Mouse (Mus musculus) kidney, embryonic 15.5 days (tissue): ENCODE results near the gene Stac3. TPM values are rescaled to one million over a fixed set of nuclear protein-coding genes. Genes with fewer than 3 reads are reported as not detected.
A peak's percentile ranks its signal among the peaks of the same experiment; 100 is the strongest.

Source experiments
- ATAC-seq: fragments of 200-750 bp; cut with Nextera tagmentation; replicated peaks from 2 replicates; pipeline ENCODE4 v1.8.0; 2017; ENCODE audit warnings: moderate TSS enrichment; ENCODE audit not compliant: low FRiP score
- H3K27ac ChIP-seq: fragments of 300-500 bp; sonication (generic); 2 replicates; pipeline ENCODE4 v1.5.1; 2015; ENCODE audit warnings: mild to moderate bottlenecking, inconsistent platforms
- H3K27me3 ChIP-seq: fragments of 300-500 bp; sonication (generic); 2 replicates; pipeline ENCODE4 v1.6.1; 2015; ENCODE audit warnings: inconsistent platforms
- H3K36me3 ChIP-seq: fragments of 300-500 bp; sonication (generic); 2 replicates; pipeline ENCODE4 v1.6.1; 2015; ENCODE audit warnings: inconsistent platforms
- H3K4me1 ChIP-seq: fragments of 300-500 bp; sonication (generic); 2 replicates; pipeline ENCODE4 v1.6.1; 2015; ENCODE audit warnings: inconsistent platforms
- H3K4me2 ChIP-seq: fragments of 300-500 bp; sonication (generic); 2 replicates; pipeline ENCODE4 v1.6.1; 2015; ENCODE audit warnings: moderate library complexity, mild to moderate bottlenecking, inconsistent platforms
- H3K4me3 ChIP-seq: fragments of 300-500 bp; sonication (generic); replicated peaks from 2 replicates; pipeline ENCODE4 v1.5.1; 2015; ENCODE audit warnings: mild to moderate bottlenecking, inconsistent platforms
- H3K9ac ChIP-seq: fragments of 300-500 bp; sonication (generic); 2 replicates; pipeline ENCODE4 v1.6.1; 2015; ENCODE audit warnings: mild to moderate bottlenecking, inconsistent platforms
- H3K9me3 ChIP-seq: fragments of 300-500 bp; sonication (generic); replicated peaks from 2 replicates; pipeline ENCODE4 v1.6.1; 2016; ENCODE audit warnings: inconsistent platforms
- WGBS: fragments of 180-500 bp; shearing (Covaris S2); methylation state at CpG from one replicate; pipeline ENCODE4 v1.1.7; 2015; ENCODE audit warnings: mixed read lengths; 5-methylcytosine and 5-hydroxymethylcytosine counted together
- polyA plus RNA-seq: library from polyadenylated mRNA; unstranded; fragments of >200 nt; fragmentation: Nextera tagmentation; extraction: Ambion mirVana; gene quantifications from 2 replicates; pipeline ENCODE4 v1.2.1, GENCODE M21; 2015

Gene Stac3
- polyA plus RNA-seq, 1 experiment from 2014 or later: 2.4 TPM

DNA sequence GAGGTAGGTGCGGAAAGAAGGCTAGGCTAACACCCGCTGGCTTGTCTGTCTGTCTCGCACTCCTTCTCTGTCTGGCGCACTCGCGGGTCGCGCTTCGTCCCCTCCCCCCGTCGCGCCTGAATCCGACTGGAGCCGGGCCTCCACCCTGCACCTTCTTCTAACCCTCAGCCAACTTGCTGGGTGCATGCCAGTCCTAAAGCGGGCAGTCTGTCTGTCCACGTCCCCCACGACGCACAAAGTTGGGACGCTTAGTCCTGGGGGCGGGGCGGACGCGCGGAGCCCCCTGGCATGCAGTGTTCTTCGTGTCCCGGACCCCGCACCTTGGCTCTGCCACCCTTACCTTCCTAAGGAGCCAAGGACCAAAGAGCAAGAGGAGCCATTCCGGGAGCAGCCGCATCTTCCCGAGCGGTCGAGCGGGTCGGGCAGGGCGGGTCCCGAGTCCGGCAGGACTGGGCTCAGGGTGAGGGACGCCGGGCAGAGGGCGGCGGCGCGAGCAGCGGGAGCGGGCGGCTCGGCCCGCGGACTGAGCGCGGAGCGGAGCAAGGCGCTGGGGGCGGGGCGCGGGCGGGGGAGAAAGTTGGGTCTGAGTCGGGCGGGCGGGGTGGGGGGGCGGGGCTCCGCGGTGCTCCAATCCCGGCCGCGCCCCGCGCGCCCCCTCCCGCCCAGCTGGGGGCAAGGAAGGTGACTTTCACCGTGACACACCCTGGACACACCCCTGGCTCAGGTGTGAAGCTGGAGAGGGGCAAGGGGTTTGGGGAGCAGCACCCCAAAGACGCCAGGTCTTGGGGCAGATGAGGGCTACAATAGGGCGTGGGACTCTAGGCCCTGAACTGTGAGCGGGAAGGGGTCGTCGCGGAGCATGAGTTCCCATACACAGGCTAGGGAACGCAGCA, 32.8 kb downstream of the Stac3 start, which contains the start of gene Nxph4:
Gene Nxph4 (minus strand): TSS at position 524 of the 893 bp plus-strand sequence.
- H3K27me3 ChIP-seq: peaks cover 80% of the 10 kb centered on the region
- peak; percentile 33 for ATAC-seq
- under 1% methylated on average over 57 of the region's 78 CpGs for WGBS

DNA sequence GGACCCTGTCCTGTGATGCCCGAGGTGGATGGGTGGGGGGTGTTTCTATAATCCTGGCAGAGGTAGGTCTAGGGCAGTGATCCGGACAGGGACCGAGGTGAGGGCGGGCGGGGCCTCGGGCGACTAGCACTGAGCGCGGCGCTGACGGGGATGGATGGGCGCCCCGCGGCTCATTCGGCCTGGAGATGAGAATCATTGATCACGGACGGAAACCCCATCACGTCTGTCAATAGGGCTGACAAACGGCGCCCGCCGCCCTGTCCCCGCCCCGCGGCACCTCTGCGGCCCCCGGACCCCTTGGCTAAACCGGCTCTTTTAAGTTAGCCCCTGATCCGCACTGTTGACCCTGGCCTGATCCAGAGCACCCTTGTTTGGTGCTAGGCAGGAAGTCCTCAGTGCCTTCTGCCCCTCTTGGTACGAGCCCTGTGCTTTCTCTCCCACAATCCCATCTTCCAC, 33.5 kb downstream of the Stac3 start:
- peak overlapping the region; percentile 47 for H3K4me3 ChIP-seq
- H3K27ac ChIP-seq: no peak overlapping the region
- peaks cover 73% of the 10 kb centered on the region for H3K27me3 ChIP-seq
- no peaks in the 10 kb centered on the region for H3K9me3 ChIP-seq
- no peak; the same call in 1 of the 2 replicates for ATAC-seq
- peaks cover 37% of the 10 kb centered on the region for H3K4me1 ChIP-seq
- peak overlapping the region; percentile 29; the same call in 1 of the 2 replicates for H3K9ac ChIP-seq
- WGBS: 1% methylated on average over 30 of the region's 30 CpGs
- H3K36me3 ChIP-seq: peaks cover 15% of the 10 kb centered on the region
- H3K4me2 ChIP-seq: peak overlapping the region; percentile 87

More for the DNA sequence above, 32.8 kb downstream of the Stac3 start, which contains the start of gene Nxph4:
- H3K27ac ChIP-seq: no peak within 1 kb of the TSS
- no peaks in the 10 kb centered on the region for H3K9me3 ChIP-seq
- peaks cover 39% of the 10 kb centered on the region for H3K4me1 ChIP-seq
- peak within 1 kb of the TSS; percentile 87 for H3K4me2 ChIP-seq
- peaks cover 11% of the 10 kb centered on the region for H3K36me3 ChIP-seq
- H3K9ac ChIP-seq: peak within 1 kb of the TSS; percentile 29; the same call in 1 of the 2 replicates
- H3K4me3 ChIP-seq: peak within 1 kb of the TSS; percentile 47

DNA sequence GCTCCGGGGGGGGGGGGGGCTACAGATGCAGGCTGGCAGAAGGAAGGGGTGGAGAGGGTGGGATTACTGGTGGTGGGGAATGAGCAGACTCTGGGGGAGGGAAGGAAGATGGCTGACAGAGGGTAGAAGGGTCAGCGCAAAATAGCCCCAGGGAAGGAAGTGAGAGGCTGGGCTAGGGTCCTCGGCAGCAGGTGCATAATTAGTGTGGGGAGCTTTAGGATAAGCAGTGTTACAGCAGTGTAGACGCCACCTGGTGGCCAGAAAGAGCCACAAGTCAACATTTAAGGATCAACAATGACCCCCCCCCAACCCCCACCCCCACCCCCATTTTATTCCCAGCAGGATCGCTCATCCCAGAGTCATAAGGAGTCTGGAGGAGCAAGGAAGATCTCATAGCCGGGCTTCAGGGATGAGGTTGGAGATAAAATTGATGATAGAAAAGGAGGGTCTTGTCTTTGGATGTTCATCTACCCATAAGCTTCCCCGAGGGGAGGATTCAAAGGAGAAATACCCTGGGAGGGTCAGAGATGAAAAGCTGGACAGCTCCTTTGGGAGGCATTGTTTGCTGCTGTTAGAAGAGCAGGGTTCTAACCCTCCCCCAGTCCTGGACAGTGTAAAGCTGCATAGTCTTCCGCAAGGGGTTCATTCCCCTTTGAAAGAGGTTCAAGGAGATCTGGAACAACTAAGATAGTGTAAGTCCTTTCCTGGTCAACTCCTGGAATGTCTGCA, 35.3 kb downstream of the Stac3 start:
- peaks cover 63% of the 10 kb centered on the region for H3K27me3 ChIP-seq
- no peak overlapping the region for H3K4me3 ChIP-seq
- H3K27ac ChIP-seq: no peak overlapping the region

DNA sequence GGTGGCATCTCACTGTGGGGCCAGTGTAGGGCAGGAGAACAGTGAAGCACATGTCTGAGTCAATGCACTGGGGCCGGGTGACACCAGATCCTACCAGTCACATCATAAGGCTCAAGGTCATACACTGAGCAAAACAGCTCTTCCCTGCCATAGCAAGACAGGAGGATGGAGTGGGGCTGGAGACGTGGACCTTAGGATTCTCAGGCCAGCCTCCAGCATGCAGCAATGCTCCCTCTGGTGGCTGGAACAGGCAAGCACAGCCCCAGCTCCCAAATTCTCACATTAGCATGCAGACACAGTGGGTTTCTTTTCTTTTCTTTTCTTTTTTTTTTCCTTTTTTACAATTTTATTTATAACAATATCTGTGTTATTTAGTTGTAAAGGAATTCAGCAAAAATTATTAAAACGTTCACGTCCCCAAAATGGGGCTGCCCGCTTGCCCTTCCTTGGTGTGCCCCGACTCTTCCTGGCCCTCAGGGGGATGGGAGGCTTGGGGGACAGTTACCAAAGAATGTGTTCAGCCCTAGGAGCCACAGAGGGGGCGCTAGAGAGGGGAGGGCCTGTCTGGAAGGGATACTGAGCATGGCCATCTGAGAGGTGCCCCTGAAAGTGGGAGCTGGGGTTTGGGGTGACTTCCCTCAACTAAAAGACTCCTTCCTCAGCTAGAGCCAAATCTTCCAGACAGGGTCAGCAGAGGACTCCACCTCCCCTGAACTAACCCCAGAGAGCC, 36.5 kb downstream of the Stac3 start:
- H3K27ac ChIP-seq: no peak overlapping the region
- no peak overlapping the region for H3K4me2 ChIP-seq
- no peak overlapping the region for H3K9ac ChIP-seq
- peaks cover 43% of the 10 kb centered on the region for H3K36me3 ChIP-seq
- WGBS: 29% methylated on average over 7 of the region's 7 CpGs
- no peak overlapping the region for H3K4me3 ChIP-seq
- no peaks in the 10 kb centered on the region for H3K9me3 ChIP-seq
- peak; percentile 19; the same call in 1 of the 2 replicates for ATAC-seq
- peaks cover 30% of the 10 kb centered on the region for H3K4me1 ChIP-seq
- peaks cover 51% of the 10 kb centered on the region for H3K27me3 ChIP-seq

More for the DNA sequence above, 35.3 kb downstream of the Stac3 start:
- WGBS: 10% methylated on average over 8 of the region's 8 CpGs
- Histone ChIP-seq H3K4me2 (no peak overlapping the region), H3K36me3 (peaks cover 30% of the 10 kb centered on the region), H3K9me3 (no peaks in the 10 kb centered on the region), H3K4me1 (peaks cover 27% of the 10 kb centered on the region), H3K9ac (no peak overlapping the region)
- ATAC-seq: no peak

DNA sequence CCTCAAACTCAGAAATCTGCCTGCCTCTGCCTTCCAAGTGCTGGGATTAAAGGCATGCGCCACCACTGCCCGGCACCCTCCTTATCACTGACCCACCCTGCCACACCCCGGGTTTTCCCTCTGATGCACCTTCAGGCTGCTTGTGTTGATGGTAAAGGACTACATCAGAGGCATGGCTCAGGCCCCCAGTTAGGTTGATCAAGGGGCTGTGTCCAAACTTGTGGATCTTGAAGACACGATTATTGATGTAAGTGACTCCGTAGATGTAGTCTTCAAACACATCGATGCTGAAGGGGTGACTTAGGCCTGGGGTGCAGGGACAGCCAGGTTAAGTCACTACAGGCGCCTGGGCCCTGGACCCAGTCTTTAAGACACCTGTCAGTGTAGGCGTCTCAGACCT, 40.0 kb downstream of the Stac3 start:
- no peak overlapping the region for H3K4me2 ChIP-seq
- H3K36me3 ChIP-seq: peaks cover 75% of the 10 kb centered on the region
- H3K4me3 ChIP-seq: no peak overlapping the region
- no peak overlapping the region for H3K9ac ChIP-seq
- H3K4me1 ChIP-seq: 0 out of 2 replicates have a peak, but pooled peaks cover 6% of the 10 kb centered on the region
- no peak for ATAC-seq
- no peaks in the 10 kb centered on the region for H3K9me3 ChIP-seq
- no peak overlapping the region for H3K27ac ChIP-seq
- peaks cover 16% of the 10 kb centered on the region for H3K27me3 ChIP-seq
- 92% methylated on average over 8 of the region's 8 CpGs for WGBS

DNA sequence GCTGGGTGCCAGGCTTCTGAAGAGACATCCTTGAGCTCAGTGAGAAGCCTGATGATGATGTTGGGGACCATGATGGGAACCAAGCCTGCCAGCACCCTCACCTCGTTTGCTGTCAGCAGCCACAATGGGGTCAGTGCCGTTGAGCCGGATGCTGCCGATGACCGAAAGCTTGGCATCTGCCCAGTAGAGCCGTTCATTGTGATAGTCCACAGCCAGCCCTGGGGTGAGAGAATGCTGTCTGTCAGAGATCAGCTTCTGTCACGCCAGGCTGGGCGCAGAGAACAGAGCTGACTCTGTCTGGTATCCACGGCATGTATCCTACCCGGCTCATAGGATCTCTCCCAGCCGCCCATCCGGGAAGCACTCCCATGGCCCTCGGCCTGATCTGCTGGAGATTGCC, 40.6 kb downstream of the Stac3 start:
- WGBS: 64% methylated on average over 13 of the region's 13 CpGs
- peaks cover 81% of the 10 kb centered on the region for H3K36me3 ChIP-seq
- no peak overlapping the region for H3K4me3 ChIP-seq
- no peaks in the 10 kb centered on the region for H3K9me3 ChIP-seq
- H3K27ac ChIP-seq: no peak overlapping the region
- no peak for ATAC-seq
- H3K27me3 ChIP-seq: peaks cover 10% of the 10 kb centered on the region
- no peak overlapping the region for H3K9ac ChIP-seq
- no peak overlapping the region for H3K4me2 ChIP-seq
- 0 out of 2 replicates have a peak, but pooled peaks cover 6% of the 10 kb centered on the region for H3K4me1 ChIP-seq

DNA sequence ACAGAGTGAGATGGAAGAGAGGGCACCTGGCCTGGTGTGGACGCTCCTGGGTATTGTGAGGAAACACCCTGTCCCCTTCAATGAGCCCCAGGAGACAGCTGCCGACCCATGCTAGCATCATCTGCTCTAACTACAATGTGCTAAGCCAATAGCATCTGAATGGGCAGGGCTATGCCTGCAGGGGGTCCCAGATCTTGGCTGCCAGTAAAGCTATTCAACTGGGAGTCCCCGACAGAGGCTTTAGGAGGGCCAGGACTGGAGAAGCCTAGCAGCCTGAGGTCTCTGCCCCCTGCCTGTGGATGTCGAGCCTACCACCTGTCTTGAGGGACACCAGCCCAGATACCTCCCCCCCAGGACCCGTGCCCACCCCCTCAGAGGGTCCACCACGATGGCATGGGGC, 41.2 kb downstream of the Stac3 start:
- Histone ChIP-seq H3K27me3 (0 out of 2 replicates have a peak, but pooled peaks cover 8% of the 10 kb centered on the region), H3K27ac (no peak overlapping the region), H3K36me3 (peaks cover 87% of the 10 kb centered on the region), H3K4me2 (no peak overlapping the region), H3K4me3 (no peak overlapping the region), H3K4me1 (0 out of 2 replicates have a peak, but pooled peaks cover 6% of the 10 kb centered on the region), H3K9me3 (no peaks in the 10 kb centered on the region), H3K9ac (no peak overlapping the region)
- no peak for ATAC-seq
- 54% methylated on average over 6 of the region's 6 CpGs for WGBS

DNA sequence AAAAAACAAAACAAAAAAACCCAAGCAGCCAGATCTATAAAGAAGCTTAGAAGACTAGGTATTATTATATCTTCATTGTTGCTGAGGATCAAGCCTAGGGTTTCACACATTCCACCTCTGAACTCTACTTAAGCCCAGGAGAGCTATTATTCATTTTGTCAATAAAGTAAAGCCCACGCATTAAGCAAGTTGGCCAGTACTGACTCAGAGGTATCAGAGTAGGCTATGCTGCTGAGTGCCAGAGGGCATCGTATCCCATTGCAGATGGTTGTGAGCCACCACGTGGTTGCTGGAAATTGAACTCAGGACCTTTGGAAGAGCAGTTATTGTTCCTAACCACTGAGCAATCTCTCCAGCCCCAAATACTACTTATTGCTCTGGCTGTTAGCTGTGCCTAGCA, 42.4 kb downstream of the Stac3 start:
- Histone ChIP-seq H3K4me3 (no peak overlapping the region), H3K9me3 (no peaks in the 10 kb centered on the region), H3K27ac (no peak overlapping the region), H3K9ac (no peak overlapping the region), H3K27me3 (0 out of 2 replicates have a peak, but pooled peaks cover 8% of the 10 kb centered on the region), H3K4me2 (no peak overlapping the region), H3K36me3 (peaks cover 92% of the 10 kb centered on the region), H3K4me1 (0 out of 2 replicates have a peak, but pooled peaks cover 6% of the 10 kb centered on the region)
- WGBS: 62% methylated on average over 3 of the region's 3 CpGs
- ATAC-seq: no peak

DNA sequence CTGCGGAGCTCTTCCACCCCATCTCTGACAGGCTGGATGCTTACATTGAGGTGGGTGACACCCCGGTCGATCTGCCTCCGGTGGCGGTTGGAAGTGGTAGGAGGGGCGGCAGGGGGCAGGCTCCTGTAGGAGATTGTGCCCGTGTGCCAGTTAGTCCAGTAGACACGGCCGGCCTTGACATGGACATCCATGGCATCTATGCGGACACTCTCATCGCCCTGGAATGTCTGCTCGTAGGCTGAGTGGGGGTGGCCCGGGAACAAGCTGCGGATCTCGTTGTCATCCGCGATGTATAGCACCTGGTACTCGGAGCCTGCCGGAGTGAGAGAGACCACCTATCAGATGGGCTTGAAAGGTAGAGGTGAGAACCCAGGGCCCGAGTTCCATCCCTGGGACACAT, 42.9 kb downstream of the Stac3 start:
- Histone ChIP-seq H3K4me1 (0 out of 2 replicates have a peak, but pooled peaks cover 6% of the 10 kb centered on the region), H3K27me3 (0 out of 2 replicates have a peak, but pooled peaks cover 8% of the 10 kb centered on the region), H3K9me3 (no peaks in the 10 kb centered on the region), H3K9ac (no peak overlapping the region), H3K27ac (no peak overlapping the region), H3K4me2 (no peak overlapping the region), H3K36me3 (peaks cover 92% of the 10 kb centered on the region), H3K4me3 (no peak overlapping the region)
- 87% methylated on average over 20 of the region's 20 CpGs for WGBS
- no peak for ATAC-seq

DNA sequence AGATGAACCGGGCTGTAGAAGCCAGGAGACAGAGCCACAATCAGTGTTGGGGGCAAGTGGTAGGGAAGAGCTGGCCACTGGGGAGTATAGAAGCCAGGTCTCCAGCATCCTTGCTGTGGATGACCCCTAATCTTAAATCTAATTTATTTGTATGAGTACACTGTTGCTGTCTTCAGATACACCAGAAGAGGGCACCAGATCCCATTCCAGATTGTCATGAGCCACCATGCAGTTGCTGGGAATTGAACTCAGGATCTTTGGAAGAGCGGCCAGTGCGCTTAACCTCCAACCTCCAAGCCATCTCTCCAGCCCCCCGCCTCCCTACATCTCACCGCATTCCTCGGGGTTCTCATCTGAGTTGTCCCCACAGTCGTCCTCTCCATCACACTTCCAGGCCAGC, 45.0 kb downstream of the Stac3 start:
- Histone ChIP-seq H3K4me2 (no peak overlapping the region), H3K9ac (no peak overlapping the region), H3K9me3 (no peaks in the 10 kb centered on the region), H3K27me3 (no peaks in the 10 kb centered on the region), H3K36me3 (peaks cover 91% of the 10 kb centered on the region), H3K27ac (no peak overlapping the region), H3K4me1 (0 out of 2 replicates have a peak, but pooled peaks cover 2% of the 10 kb centered on the region), H3K4me3 (no peak overlapping the region)
- ATAC-seq: no peak
- 89% methylated on average over 7 of the region's 7 CpGs for WGBS

DNA sequence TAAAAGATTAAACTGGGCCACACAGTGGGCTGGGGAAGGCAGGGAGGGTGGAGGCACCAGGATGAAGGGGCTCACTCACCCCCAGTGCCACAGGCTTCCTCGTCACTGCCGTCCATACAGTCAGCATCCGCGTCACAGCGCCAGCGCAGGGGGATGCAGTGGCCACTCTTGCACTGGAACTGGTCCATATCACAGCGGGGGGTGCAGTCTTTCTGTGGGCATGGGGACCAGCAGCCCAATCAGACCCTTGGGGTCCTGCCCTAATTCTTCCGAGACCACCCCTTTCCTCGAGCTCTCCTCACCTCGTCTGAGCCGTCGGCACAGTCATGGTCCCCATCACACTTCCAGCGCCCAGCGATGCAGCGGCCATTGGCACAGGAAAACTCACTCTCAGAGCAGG, 46.8 kb downstream of the Stac3 start:
- Histone ChIP-seq H3K4me2 (no peak overlapping the region), H3K4me3 (no peak overlapping the region), H3K27ac (no peak overlapping the region), H3K4me1 (no peaks in the 10 kb centered on the region), H3K36me3 (peaks cover 93% of the 10 kb centered on the region), H3K9me3 (no peaks in the 10 kb centered on the region), H3K9ac (no peak overlapping the region), H3K27me3 (no peaks in the 10 kb centered on the region)
- WGBS: 95% methylated on average over 15 of the region's 15 CpGs
- ATAC-seq: no peak
